Mouse (Mus musculus) neural tube, embryonic 14.5 days (tissue): Measurements from ENCODE around the gene Plvap. TPM values are rescaled to one million over a fixed set of nuclear protein-coding genes. Genes with fewer than 3 reads are reported as not detected.

Experiments
- ATAC-seq: fragments of 200-750 bp; cut with Nextera tagmentation; 2 replicates; pipeline ENCODE4 v1.8.0; 2017; ENCODE audit warnings: low read depth, mild to moderate bottlenecking, moderate TSS enrichment, moderate library complexity
- H3K27ac ChIP-seq: fragments of 300-500 bp; sonication (generic); 2 replicates; pipeline ENCODE4 v1.5.1; 2014; ENCODE audit warnings: low read depth, mild to moderate bottlenecking, control low read depth, low read length, moderate library complexity, mixed read lengths
- H3K27me3 ChIP-seq: fragments of 300-500 bp; sonication (generic); 2 replicates; pipeline ENCODE4 v1.6.1; 2014; ENCODE audit warnings: low read length; ENCODE audit not compliant: control insufficient read depth, insufficient read depth
- H3K36me3 ChIP-seq: fragments of 300-500 bp; sonication (generic); 2 replicates; pipeline ENCODE4 v1.6.1; 2014; ENCODE audit warnings: low read length, mixed read lengths; ENCODE audit not compliant: control insufficient read depth, insufficient read depth
- H3K4me1 ChIP-seq: fragments of 300-500 bp; sonication (generic); 2 replicates; pipeline ENCODE4 v1.6.1; 2014; ENCODE audit warnings: low read length; ENCODE audit not compliant: control insufficient read depth, insufficient read depth
- H3K4me2 ChIP-seq: fragments of 300-500 bp; sonication (generic); 2 replicates; pipeline ENCODE4 v1.6.1; 2014; ENCODE audit warnings: mild to moderate bottlenecking, low read depth, low read length, control low read depth
- H3K4me3 ChIP-seq: fragments of 300-500 bp; sonication (generic); 2 replicates; pipeline ENCODE4 v1.5.1; 2014; ENCODE audit warnings: low read depth, low read length, control low read depth, mixed read lengths
- H3K9ac ChIP-seq: fragments of 300-500 bp; sonication (generic); replicated peaks from 2 replicates; pipeline ENCODE4 v1.6.1; 2014; ENCODE audit warnings: low read depth, mild to moderate bottlenecking, control low read depth, low read length, mixed read lengths
- H3K9me3 ChIP-seq: fragments of 300-500 bp; sonication (generic); 2 replicates; pipeline ENCODE4 v1.6.1; 2016; ENCODE audit warnings: low read length; ENCODE audit not compliant: control insufficient read depth
- WGBS: fragments of 180-500 bp; shearing (Covaris S2); extraction: QIAGEN DNeasy Blood & Tissue Kit; methylation state at CpG from one replicate; pipeline ENCODE4 v1.1.7; 2014; 5-methylcytosine and 5-hydroxymethylcytosine counted together
- polyA plus RNA-seq: library from polyadenylated mRNA; unstranded; fragments of >200 nt; fragmentation: Nextera tagmentation; extraction: Ambion mirVana; gene quantifications from 2 replicates; pipeline ENCODE4 v1.2.1, GENCODE M21; 2014

Gene Plvap
- polyA plus RNA-seq, 1 experiment from 2014 or later, result 5.4 TPM

GRCm38 (mm10) chr8:71461152-71461840 is 50.3 kb downstream of the Plvap start:
- ATAC-seq, result no peak
- H3K9ac ChIP-seq, result no peak overlapping the region
- H3K36me3 ChIP-seq, result peaks cover 26% of the 10 kb centered on the region; the same call in 1 of the 2 replicates
- H3K4me3 ChIP-seq, result no peak overlapping the region
- H3K27ac ChIP-seq, result no peak overlapping the region
- H3K9me3 ChIP-seq, result no peaks in the 10 kb centered on the region
- no peak overlapping the region for H3K4me2 ChIP-seq
- WGBS, result 79% methylated on average over 47 of the region's 47 CpGs
- no peaks in the 10 kb centered on the region for H3K27me3 ChIP-seq
- peaks cover 34% of the 10 kb centered on the region for H3K4me1 ChIP-seq

- ATAC-seq, result no peak
- H3K36me3 ChIP-seq, result peaks cover 26% of the 10 kb centered on the region; the same call in 1 of the 2 replicates
- WGBS, result 97% methylated on average over 6 of the region's 6 CpGs
Measured at GRCm38 (mm10) chr8:71460716-71461115, 50.8 kb downstream of the Plvap start.

DNA sequence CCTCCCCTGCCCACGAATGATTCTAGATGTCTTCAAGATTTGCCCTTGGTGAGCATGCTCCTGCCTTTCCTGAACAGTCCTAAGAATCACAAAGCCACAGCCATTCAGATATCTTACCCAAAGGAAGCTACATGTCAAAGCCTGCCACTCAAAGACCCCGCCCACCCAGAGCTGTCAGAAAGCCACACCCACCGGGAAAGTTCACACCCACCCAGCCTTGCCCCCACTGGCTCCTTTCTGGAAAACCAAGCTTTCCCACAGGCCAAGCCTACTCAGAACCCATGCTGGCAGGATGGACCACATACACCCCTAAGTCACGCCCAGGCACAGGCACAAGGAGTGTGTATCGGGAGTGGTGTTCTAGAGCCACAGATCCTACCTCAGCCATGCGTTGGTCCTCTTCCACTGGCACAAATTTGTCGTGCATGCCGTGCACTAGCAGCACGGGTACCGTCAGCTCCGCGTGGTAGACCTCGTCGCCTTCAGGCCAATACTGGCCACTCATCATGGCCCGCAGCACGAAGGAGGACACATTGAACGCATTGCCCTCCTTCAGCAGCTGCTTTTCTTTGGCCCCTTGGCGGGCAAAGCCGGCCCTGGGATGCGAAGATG is 53.8 kb downstream of the Plvap start:
- no peaks in the 10 kb centered on the region for H3K27me3 ChIP-seq
- no peaks in the 10 kb centered on the region for H3K9me3 ChIP-seq
- H3K4me3 ChIP-seq, result no peak overlapping the region
- peaks cover 26% of the 10 kb centered on the region; the same call in 1 of the 2 replicates for H3K36me3 ChIP-seq
- no peak overlapping the region for H3K9ac ChIP-seq
- WGBS, result 88% methylated on average over 20 of the region's 20 CpGs
- no peak overlapping the region for H3K4me2 ChIP-seq
- H3K4me1 ChIP-seq, result peaks cover 21% of the 10 kb centered on the region
- no peak overlapping the region for H3K27ac ChIP-seq
- no peak for ATAC-seq

More at GRCm38 (mm10) chr8:71460716-71461115, 50.8 kb downstream of the Plvap start:
- Histone ChIP-seq H3K9me3 (no peaks in the 10 kb centered on the region), H3K4me3 (no peak overlapping the region), H3K27ac (no peak overlapping the region), H3K27me3 (no peaks in the 10 kb centered on the region), H3K4me1 (peaks cover 32% of the 10 kb centered on the region), H3K4me2 (no peak overlapping the region), H3K9ac (no peak overlapping the region)

- Histone ChIP-seq H3K27me3 (no peaks in the 10 kb centered on the region), H3K4me1 (peaks cover 14% of the 10 kb centered on the region), H3K27ac (no peak overlapping the region), H3K9me3 (no peaks in the 10 kb centered on the region), H3K4me2 (no peak overlapping the region), H3K36me3 (peaks cover 26% of the 10 kb centered on the region; the same call in 1 of the 2 replicates), H3K4me3 (no peak overlapping the region), H3K9ac (no peak overlapping the region)
- no peak for ATAC-seq
- 39% methylated on average over 22 of the region's 22 CpGs for WGBS
Measured at GRCm38 (mm10) chr8:71456906-71457305, 54.6 kb downstream of the Plvap start.

DNA sequence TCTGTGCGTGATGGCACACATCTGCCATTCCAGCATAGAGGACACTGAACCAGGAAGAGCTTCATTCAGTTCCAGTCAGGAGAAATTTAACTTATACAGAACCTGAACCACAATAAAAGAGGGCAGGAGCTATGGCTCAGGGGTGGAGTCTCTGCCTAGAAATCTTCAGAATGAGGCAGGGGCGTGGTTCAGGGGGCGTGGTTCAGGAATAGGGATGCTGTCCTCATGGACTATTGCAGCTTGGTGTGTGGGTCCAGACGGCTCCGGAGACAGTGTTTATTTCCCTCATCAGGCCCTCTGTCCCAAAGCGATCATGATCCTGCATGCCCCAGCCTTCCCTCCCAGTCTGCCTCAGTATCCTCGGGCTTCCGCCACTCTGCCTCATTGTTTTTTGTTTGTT is 56.9 kb downstream of the Plvap start:
- no peak overlapping the region for H3K9ac ChIP-seq
- no peak overlapping the region for H3K4me2 ChIP-seq
- no peak overlapping the region for H3K27ac ChIP-seq
- ATAC-seq, result no peak
- H3K4me1 ChIP-seq, result peaks cover 4% of the 10 kb centered on the region; the same call in 1 of the 2 replicates
- no peak overlapping the region for H3K4me3 ChIP-seq
- H3K9me3 ChIP-seq, result no peaks in the 10 kb centered on the region
- H3K27me3 ChIP-seq, result no peaks in the 10 kb centered on the region
- H3K36me3 ChIP-seq, result peaks cover 16% of the 10 kb centered on the region; the same call in 1 of the 2 replicates
- 79% methylated on average over 8 of the region's 8 CpGs for whole genome bisulfite sequencing

DNA sequence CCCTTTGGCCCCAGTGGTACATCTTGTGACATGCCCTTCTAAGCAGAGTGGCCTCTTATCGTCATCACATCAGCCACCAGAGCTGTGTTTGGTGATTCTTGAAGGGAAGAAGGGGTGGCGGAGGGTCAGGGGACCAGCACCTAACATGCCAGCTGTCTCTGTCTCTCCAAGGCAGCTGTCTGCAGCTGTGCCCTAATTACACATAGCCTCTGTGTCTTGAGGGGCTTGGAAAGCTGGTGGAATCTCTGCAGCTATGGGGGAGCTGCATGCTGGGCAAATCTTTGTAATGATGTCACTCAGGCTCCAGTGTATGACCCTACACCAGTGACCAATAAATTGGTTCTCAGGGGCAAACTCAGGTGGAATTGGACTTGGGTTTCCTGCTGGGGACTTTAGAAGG is 58.9 kb downstream of the Plvap start:
- H3K4me2 ChIP-seq, result no peak overlapping the region
- no peak overlapping the region for H3K9ac ChIP-seq
- H3K9me3 ChIP-seq, result no peaks in the 10 kb centered on the region
- no peak overlapping the region for H3K27ac ChIP-seq
- no peak overlapping the region for H3K4me3 ChIP-seq
- no peak for ATAC-seq
- peaks cover 4% of the 10 kb centered on the region; the same call in 1 of the 2 replicates for H3K36me3 ChIP-seq
- H3K27me3 ChIP-seq, result no peaks in the 10 kb centered on the region
- H3K4me1 ChIP-seq, result no peaks in the 10 kb centered on the region
- 86% methylated on average over 2 of the region's 2 CpGs for WGBS

GRCm38 (mm10) chr8:71451777-71452176 is 59.8 kb downstream of the Plvap start:
- 40% methylated on average over 11 of the region's 11 CpGs for WGBS
- H3K9me3 ChIP-seq, result no peaks in the 10 kb centered on the region

GRCm38 (mm10) chr8:71451337-71451736 is 60.2 kb downstream of the Plvap start:
- H3K4me2 ChIP-seq, result no peak overlapping the region
- WGBS, result 69% methylated on average over 4 of the region's 4 CpGs
- H3K27me3 ChIP-seq, result no peaks in the 10 kb centered on the region
- no peak overlapping the region for H3K4me3 ChIP-seq
- H3K27ac ChIP-seq, result no peak overlapping the region
- H3K9me3 ChIP-seq, result no peaks in the 10 kb centered on the region
- H3K4me1 ChIP-seq, result no peaks in the 10 kb centered on the region
- H3K36me3 ChIP-seq, result no peaks in the 10 kb centered on the region
- H3K9ac ChIP-seq, result no peak overlapping the region
- ATAC-seq, result no peak

More at GRCm38 (mm10) chr8:71451777-71452176, 59.8 kb downstream of the Plvap start:
- Histone ChIP-seq H3K4me3 (no peak overlapping the region), H3K4me2 (no peak overlapping the region), H3K36me3 (no peaks in the 10 kb centered on the region), H3K9ac (no peak overlapping the region), H3K27ac (no peak overlapping the region), H3K27me3 (no peaks in the 10 kb centered on the region), H3K4me1 (no peaks in the 10 kb centered on the region)
- ATAC-seq, result no peak
